Mouse (Mus musculus): ENCODE results near the gene Trim66. TPM values are rescaled to one million over a fixed set of nuclear protein-coding genes. Genes with fewer than 3 reads are reported as not detected.

Gene Trim66
- total RNA-seq, 2 experiments from 2014 or later = 5.0 to 6.0 TPM

DNA sequence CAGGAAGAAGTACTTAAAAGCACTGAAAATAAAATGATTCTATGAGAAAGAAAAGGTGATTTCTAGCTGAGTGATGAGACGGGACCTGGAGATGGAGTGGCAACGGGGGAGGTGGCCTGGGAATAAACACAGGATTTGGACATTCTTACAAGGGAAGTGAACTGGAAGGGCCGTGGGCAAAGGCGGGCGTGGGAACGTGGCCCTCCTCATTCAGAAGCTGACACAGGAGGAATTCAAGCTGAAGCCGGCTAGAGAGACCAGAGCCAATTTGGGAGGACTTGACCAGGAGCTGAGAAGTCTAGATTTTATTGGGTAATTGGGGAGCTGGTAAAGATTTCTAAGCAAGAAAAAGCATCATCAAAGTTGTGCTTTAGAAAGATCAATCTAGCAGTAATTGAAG, 102.4 kb downstream of the Trim66 start:
- no peak overlapping the region for H3K4me3 ChIP-seq
- H3K27ac ChIP-seq = no peak overlapping the region
- no peak for TF ChIP-seq CTCF (conservative IDR thresholded peaks at IDR 0.05)
- peak in 1 of 2 experiments; percentile 36 for DNase-seq (ENCODE audit: low spot score in 2 of 2)

DNA sequence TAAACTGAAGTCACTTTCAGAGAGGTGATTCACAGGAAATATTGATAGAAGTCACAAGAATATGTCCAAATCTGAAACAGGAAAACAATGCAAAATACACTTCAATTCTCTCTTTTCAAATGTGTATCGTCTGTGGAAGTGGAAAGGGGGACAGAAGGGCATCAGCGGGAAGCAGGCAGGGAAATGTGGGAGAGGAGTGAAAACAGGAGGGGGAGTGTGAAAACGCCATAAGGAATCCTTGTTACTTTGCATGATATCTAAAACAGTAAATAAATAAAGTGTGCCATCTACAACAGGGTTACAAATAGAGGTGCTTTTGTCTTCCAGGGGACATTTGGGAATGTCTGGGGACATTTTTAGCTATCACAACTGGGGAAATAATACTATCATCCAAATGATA, 108.6 kb downstream of the Trim66 start:
- Histone ChIP-seq H3K27ac (no peak overlapping the region), H3K4me3 (no peak overlapping the region)
- peak; percentile 6 to 30 for DNase-seq (ENCODE audit: low spot score in 2 of 2)
- TF ChIP-seq CTCF (conservative IDR thresholded peaks at IDR 0.05) = no peak

Small RNAs within 50 kb of the gene (microRNA-seq; reads per million reads assigned to microRNA genes)
- gene Gm47284 = 0 to 0.64 reads per million in 2 experiments

Other genes starting within 250 kb of the Trim66 start
- gene Stk33, start 69.1 kb downstream of the Trim66 start, total RNA-seq (2021) = 1 to 10 TPM; 1.2 to 1.3 TPM
- 100 to 1,000 TPM; 143 to 145 TPM for gene Rpl27a, start 11.0 kb upstream of the Trim66 start, total RNA-seq (2021)
- 10 to 100 TPM; 49.0 to 53.9 TPM for gene St5, start 195.5 kb upstream of the Trim66 start, total RNA-seq (2021)
- gene Akip1, start 195.6 kb upstream of the Trim66 start, total RNA-seq (2021) = 1 to 10 TPM; 4.1 to 6.3 TPM
- gene BC051019, start 215.7 kb upstream of the Trim66 start, total RNA-seq (2021) = under 1 TPM in 1 of 2 experiments, not detected in 1; 0.23 TPM
- not detected for gene Ascl3, start 223.6 kb upstream of the Trim66 start, total RNA-seq (2021)
- 100 to 1,000 TPM; 101 to 102 TPM for gene Tmem9b, start 244.7 kb upstream of the Trim66 start, total RNA-seq (2021)

All from layer of hippocampus, adult 2 months (tissue).